Mouse (Mus musculus): Measurements from ENCODE around the gene Cdc34. TPM values are rescaled to one million over a fixed set of nuclear protein-coding genes. Genes with fewer than 3 reads are reported as not detected.
A peak's percentile ranks its signal among the peaks of the same experiment; 100 is the strongest.

Cdc34 gene
- polyA plus RNA-seq, 1 experiment, result 121 TPM

DNA sequence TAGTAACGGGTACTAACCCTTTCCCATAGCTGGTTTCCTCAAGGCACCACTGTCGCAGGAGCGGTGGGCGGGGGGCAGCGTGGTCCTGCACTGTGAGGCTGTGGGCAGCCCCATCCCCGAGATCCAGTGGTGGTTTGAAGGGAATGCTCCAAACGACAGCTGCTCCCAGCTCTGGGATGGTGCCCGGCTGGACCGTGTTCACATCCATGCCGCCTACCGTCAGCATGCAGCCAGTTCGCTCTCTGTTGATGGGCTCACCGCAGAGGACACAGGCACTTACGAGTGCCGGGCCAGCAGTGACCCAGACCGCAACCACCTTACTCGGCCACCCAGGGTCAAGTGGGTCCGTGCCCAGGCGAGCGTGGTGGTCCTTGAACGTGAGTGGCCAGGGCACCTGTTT lies 26.7 kb downstream of the Cdc34 start:
- TF ChIP-seq CTCF (IDR thresholded peaks at IDR 0.05; ENCODE audit: borderline replicate concordance, extremely low read depth, insufficient read depth, insufficient read length), result no peak
- no peak for TF ChIP-seq POLR2A (IDR thresholded peaks at IDR 0.05; ENCODE audit: borderline replicate concordance, extremely low read depth, insufficient read depth, insufficient read length, poor library complexity, severe bottlenecking)
- no peak for DNase-seq (ENCODE audit: low read depth)

GRCm38 (mm10) chr10:79709307-79709706 lies 27.3 kb downstream of the Cdc34 start:
- TF ChIP-seq POLR2A (IDR thresholded peaks at IDR 0.05; ENCODE audit: borderline replicate concordance, extremely low read depth, insufficient read depth, insufficient read length, poor library complexity, severe bottlenecking) (no peak), CTCF (IDR thresholded peaks at IDR 0.05; ENCODE audit: borderline replicate concordance, extremely low read depth, insufficient read depth, insufficient read length) (no peak)

DNA sequence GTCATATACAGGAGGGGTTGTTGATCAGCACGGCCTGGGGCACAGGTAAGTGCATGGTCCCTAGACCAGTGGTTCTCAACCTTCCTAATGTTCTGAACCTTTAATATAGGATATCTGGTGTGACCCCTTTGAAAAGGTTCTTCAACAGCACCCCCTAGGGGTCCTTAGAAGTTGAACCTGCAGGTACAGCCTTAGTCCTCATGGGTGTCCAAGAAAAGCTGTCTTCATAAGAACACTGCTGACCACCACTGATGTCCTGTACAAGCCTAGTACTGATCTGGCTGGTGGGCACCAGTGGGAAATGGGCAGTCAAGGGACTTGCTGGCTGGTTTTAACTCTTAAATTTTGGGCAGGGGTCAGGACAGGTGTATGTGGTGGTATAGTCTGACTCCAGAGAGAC lies 30.0 kb downstream of the Cdc34 start:
- no peak for TF ChIP-seq POLR2A (IDR thresholded peaks at IDR 0.05; ENCODE audit: borderline replicate concordance, extremely low read depth, insufficient read depth, insufficient read length, poor library complexity, severe bottlenecking)
- TF ChIP-seq CTCF (IDR thresholded peaks at IDR 0.05; ENCODE audit: borderline replicate concordance, extremely low read depth, insufficient read depth, insufficient read length), result peak; percentile 28; the same call in 1 of the 2 replicates
- no peak for DNase-seq (ENCODE audit: low read depth)

More at GRCm38 (mm10) chr10:79709307-79709706, 27.3 kb downstream of the Cdc34 start:
- DNase-seq (ENCODE audit: low read depth), result no peak

GRCm38 (mm10) chr10:79712499-79713126 lies 30.6 kb downstream of the Cdc34 start:
- TF ChIP-seq POLR2A (IDR thresholded peaks at IDR 0.05; ENCODE audit: borderline replicate concordance, extremely low read depth, insufficient read depth, insufficient read length, poor library complexity, severe bottlenecking) (no peak), CTCF (IDR thresholded peaks at IDR 0.05; ENCODE audit: borderline replicate concordance, extremely low read depth, insufficient read depth, insufficient read length) (peak; percentile 90)
- DNase-seq (ENCODE audit: low read depth), result peak; percentile 77

DNA sequence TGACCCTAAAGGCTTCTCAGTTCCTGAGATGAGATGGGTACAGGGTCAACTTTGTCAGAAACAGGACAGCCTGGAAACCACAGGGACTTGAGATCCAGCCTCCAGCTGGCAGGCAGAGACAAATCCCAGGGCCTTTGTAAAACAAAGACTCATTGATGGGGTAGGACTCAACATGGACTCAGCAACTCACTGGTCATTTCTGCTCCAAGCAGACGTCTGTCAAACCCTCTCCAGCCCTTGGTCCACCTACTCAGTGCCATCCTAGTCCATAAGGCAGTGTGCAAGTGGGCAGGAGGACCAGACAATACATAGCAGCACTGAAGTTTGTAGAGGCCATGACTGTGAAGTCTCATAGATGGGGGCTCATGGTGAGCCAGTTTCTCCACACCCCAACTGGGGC lies 31.2 kb downstream of the Cdc34 start:
- TF ChIP-seq POLR2A (IDR thresholded peaks at IDR 0.05; ENCODE audit: borderline replicate concordance, extremely low read depth, insufficient read depth, insufficient read length, poor library complexity, severe bottlenecking), result no peak
- no peak for TF ChIP-seq CTCF (IDR thresholded peaks at IDR 0.05; ENCODE audit: borderline replicate concordance, extremely low read depth, insufficient read depth, insufficient read length)
- no peak for DNase-seq (ENCODE audit: low read depth)

DNA sequence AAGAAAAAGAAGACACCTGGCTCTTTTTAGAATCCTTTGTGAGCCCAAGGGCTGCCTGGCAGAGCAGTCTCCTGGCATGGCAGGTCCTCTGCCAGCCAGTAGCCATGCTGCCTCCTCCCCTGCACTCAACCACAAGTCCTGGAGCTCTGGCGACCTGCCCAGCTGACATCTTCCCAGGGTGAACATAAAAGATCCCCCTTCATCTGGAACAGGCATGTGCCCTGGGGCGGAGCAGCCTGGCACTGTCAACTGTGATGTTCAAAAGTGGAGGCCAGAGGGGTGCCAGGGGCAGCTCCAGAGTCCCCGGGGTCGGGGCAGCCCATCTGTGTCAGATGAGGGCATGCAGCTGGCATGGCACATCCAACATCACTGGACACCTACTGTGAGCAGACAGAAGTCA lies 33.0 kb downstream of the Cdc34 start:
- TF ChIP-seq POLR2A (IDR thresholded peaks at IDR 0.05; ENCODE audit: borderline replicate concordance, extremely low read depth, insufficient read depth, insufficient read length, poor library complexity, severe bottlenecking) (no peak), CTCF (IDR thresholded peaks at IDR 0.05; ENCODE audit: borderline replicate concordance, extremely low read depth, insufficient read depth, insufficient read length) (no peak)
- DNase-seq (ENCODE audit: low read depth), result peak; percentile 28

DNA sequence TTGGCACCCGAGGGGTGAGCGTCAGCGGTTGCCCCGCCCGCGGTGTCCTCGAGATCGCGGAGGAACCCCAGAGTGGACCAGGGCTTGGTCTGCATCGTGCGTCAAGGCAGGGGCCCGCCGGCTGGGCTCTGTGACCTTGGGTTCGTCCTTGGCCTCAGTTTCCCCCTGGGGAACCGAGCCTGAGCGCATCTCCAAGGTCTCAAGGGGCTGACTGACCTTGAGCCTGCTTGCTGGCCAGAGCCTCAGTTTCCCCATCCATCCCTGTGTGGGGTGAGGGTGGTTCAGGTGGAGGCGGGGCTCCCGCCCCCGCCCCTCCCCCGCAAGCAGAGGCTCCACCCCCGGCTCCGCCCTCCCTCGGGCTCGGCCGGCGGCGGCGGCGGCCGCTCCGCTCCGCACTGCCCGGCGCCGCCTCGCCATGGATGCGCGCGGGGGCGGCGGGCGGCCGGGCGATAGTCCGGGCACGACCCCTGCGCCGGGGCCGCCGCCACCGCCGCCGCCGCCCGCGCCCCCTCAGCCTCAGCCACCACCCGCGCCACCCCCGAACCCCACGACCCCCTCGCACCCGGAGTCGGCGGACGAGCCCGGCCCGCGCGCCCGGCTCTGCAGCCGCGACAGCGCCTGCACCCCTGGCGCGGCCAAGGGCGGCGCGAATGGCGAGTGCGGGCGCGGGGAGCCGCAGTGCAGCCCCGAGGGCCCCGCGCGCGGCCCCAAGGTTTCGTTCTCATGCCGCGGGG lies 34.4 kb downstream of the Cdc34 start, which contains the start of gene Hcn2:
Gene Hcn2 (plus strand): TSS at position 381 of the 734 bp plus-strand sequence.
- no peak for TF ChIP-seq CTCF (IDR thresholded peaks at IDR 0.05; ENCODE audit: borderline replicate concordance, extremely low read depth, insufficient read depth, insufficient read length)
- no peak for TF ChIP-seq POLR2A (IDR thresholded peaks at IDR 0.05; ENCODE audit: borderline replicate concordance, extremely low read depth, insufficient read depth, insufficient read length, poor library complexity, severe bottlenecking)
- DNase-seq (ENCODE audit: low read depth), result no peak

GRCm38 (mm10) chr10:79716988-79717355 lies 35.0 kb downstream of the Cdc34 start:
- TF ChIP-seq POLR2A (IDR thresholded peaks at IDR 0.05; ENCODE audit: borderline replicate concordance, extremely low read depth, insufficient read depth, insufficient read length, poor library complexity, severe bottlenecking) (no peak), CTCF (IDR thresholded peaks at IDR 0.05; ENCODE audit: borderline replicate concordance, extremely low read depth, insufficient read depth, insufficient read length) (no peak)
- DNase-seq (ENCODE audit: low read depth), result no peak

DNA sequence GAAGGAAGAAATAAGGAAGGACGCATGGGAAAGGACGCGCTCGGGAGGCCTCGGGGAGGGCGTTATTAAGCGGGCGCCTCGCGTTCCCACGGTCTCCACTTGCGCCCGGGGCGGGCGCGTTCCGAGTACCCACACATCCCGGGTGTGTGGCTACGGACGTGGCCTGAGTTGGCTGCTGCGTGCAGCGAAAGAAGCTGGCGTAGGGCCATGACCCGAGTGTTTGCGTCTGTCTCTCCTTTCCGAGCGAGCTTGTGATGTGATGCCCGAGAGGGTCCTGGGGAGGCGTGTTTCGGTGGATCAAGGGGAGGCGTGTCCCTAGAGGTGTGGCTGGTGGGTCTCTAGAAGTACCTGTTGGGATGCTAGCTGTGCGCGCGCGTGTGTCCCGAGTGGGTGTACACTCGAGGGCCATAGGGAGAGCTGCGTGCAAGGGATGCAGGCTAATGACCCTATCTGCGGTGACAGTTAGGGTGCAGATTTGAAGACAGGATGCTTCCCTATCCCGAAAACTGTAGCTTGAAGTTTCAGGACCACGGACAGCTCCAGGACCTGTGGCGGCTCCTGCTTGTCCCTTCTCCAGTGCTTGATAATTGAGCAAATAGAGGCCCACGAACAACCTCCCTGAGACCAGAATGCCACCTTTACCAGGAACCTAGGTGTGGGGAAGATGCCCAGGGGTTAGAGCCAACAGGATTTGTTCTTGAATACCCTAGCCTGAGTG lies 35.8 kb downstream of the Cdc34 start:
- TF ChIP-seq POLR2A (IDR thresholded peaks at IDR 0.05; ENCODE audit: borderline replicate concordance, extremely low read depth, insufficient read depth, insufficient read length, poor library complexity, severe bottlenecking) (no peak), CTCF (IDR thresholded peaks at IDR 0.05; ENCODE audit: borderline replicate concordance, extremely low read depth, insufficient read depth, insufficient read length) (no peak)
- DNase-seq (ENCODE audit: low read depth), result peak; percentile 58

- DNase-seq (ENCODE audit: low read depth), result no peak
- TF ChIP-seq POLR2A (IDR thresholded peaks at IDR 0.05; ENCODE audit: borderline replicate concordance, extremely low read depth, insufficient read depth, insufficient read length, poor library complexity, severe bottlenecking) (no peak), CTCF (IDR thresholded peaks at IDR 0.05; ENCODE audit: borderline replicate concordance, extremely low read depth, insufficient read depth, insufficient read length) (no peak)
Measured at GRCm38 (mm10) chr10:79721089-79721488, 39.1 kb downstream of the Cdc34 start.

- TF ChIP-seq CTCF (IDR thresholded peaks at IDR 0.05; ENCODE audit: borderline replicate concordance, extremely low read depth, insufficient read depth, insufficient read length), result no peak
- TF ChIP-seq POLR2A (IDR thresholded peaks at IDR 0.05; ENCODE audit: borderline replicate concordance, extremely low read depth, insufficient read depth, insufficient read length, poor library complexity, severe bottlenecking), result no peak
- no peak for DNase-seq (ENCODE audit: low read depth)
Measured at GRCm38 (mm10) chr10:79723047-79723446, 41.1 kb downstream of the Cdc34 start.

All from brain, embryonic 14.5 days (tissue).